Mouse (Mus musculus) erythroblast, embryonic 14.5 days (primary cell): ENCODE data around the gene Ppa1.

Experiments used
- GATA1 ChIP-seq: IDR thresholded peaks from 2 replicates; pipeline ENCODE4 v1.6.1; 2012; ENCODE audit warnings: low read length, inconsistent platforms, mixed read lengths
- TAL1 ChIP-seq: IDR thresholded peaks from 3 replicates; pipeline ENCODE4 v1.6.1; 2012; ENCODE audit warnings: low read length, inconsistent platforms, mixed read lengths

DNA sequence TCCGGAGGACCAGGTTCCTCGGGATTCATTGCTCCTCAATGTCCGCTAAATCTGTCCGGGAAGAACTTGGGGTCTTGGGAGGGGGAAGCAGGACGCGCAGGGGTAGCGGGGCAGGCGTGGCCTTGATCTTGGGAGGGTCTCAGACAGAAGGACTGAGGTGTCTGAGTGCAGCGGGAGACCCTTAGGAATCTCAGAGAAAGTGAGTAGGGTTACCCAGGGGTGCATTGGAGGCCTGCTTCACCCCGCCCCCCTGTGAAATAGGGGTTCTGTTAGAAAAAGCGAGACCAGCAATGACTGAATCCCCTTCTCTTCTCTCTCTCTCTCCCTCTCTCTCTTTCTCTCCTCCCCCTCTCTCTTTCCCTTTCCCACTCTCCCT lies 67.1 kb downstream of the Ppa1 start:
- no peak for TF ChIP-seq GATA1
- TF ChIP-seq TAL1, result no peak
